Mouse (Mus musculus): Measurements from ENCODE around the gene Rbm8a. TPM values are rescaled to one million over a fixed set of nuclear protein-coding genes. Genes with fewer than 3 reads are reported as not detected.

Gene Rbm8a
- polyA plus RNA-seq, 1 experiment from 2014 or later, result 75.5 TPM

- no peaks in the 10 kb centered on the region for H3K27me3 ChIP-seq (ENCODE audit: control insufficient read depth, insufficient read depth, low read length)
- peak overlapping the region; percentile 81 for H3K4me2 ChIP-seq (replicated peaks; ENCODE audit: low read depth)
- H3K4me3 ChIP-seq (ENCODE audit: low read depth, low read length), result peak overlapping the region; percentile 51
- no peak overlapping the region for H3K27ac ChIP-seq (replicated peaks)
- peak overlapping the region; percentile 63; the same call in 1 of the 2 replicates for H3K9ac ChIP-seq (ENCODE audit: low read length)
- WGBS, result 6% methylated on average over 11 of the region's 12 CpGs
- no peak for DNase-seq (ENCODE audit: low spot score)
- no peaks in the 10 kb centered on the region for H3K9me3 ChIP-seq (ENCODE audit: control insufficient read depth, low read length)
- TF ChIP-seq CTCF (IDR thresholded peaks at IDR 0.05; ENCODE audit: low read depth) (no peak), EP300 (optimal IDR thresholded peaks at IDR 0.05) (no peak)
- no peaks in the 10 kb centered on the region for H3K36me3 ChIP-seq (ENCODE audit: control insufficient read depth, insufficient read depth, low read length)
- 0 out of 2 replicates have a peak, but pooled peaks cover 3% of the 10 kb centered on the region for H3K4me1 ChIP-seq (replicated peaks; ENCODE audit: control insufficient read depth, insufficient read depth)
- ATAC-seq (ENCODE audit: low FRiP score, low TSS enrichment), result no peak
These were observed 32.9 kb upstream of the Rbm8a start for GRCm38 (mm10) chr3:96596855-96597254.

GRCm38 (mm10) chr3:96597435-96597891 lies 32.3 kb upstream of the Rbm8a start:
- Histone ChIP-seq H3K9ac (ENCODE audit: low read length) (peak overlapping the region; percentile 63), H3K4me2 (replicated peaks; ENCODE audit: low read depth) (peak overlapping the region; percentile 81), H3K9me3 (ENCODE audit: control insufficient read depth, low read length) (no peaks in the 10 kb centered on the region), H3K4me1 (replicated peaks; ENCODE audit: control insufficient read depth, insufficient read depth) (0 out of 2 replicates have a peak, but pooled peaks cover 3% of the 10 kb centered on the region), H3K27ac (replicated peaks) (peak overlapping the region; percentile 67), H3K4me3 (ENCODE audit: low read depth, low read length) (peak overlapping the region; percentile 51), H3K36me3 (ENCODE audit: control insufficient read depth, insufficient read depth, low read length) (no peaks in the 10 kb centered on the region), H3K27me3 (ENCODE audit: control insufficient read depth, insufficient read depth, low read length) (no peaks in the 10 kb centered on the region)
- WGBS, result under 1% methylated on average over 40 of the region's 40 CpGs
- DNase-seq (ENCODE audit: low spot score) (peak; percentile 27), ATAC-seq (ENCODE audit: low FRiP score, low TSS enrichment) (no peak)
- TF ChIP-seq CTCF (IDR thresholded peaks at IDR 0.05; ENCODE audit: low read depth), result no peak
- TF ChIP-seq EP300 (optimal IDR thresholded peaks at IDR 0.05), result no peak

- peak overlapping the region; percentile 51 for H3K4me3 ChIP-seq (ENCODE audit: low read depth, low read length)
- H3K4me1 ChIP-seq (replicated peaks; ENCODE audit: control insufficient read depth, insufficient read depth), result 0 out of 2 replicates have a peak, but pooled peaks cover 3% of the 10 kb centered on the region
- peak overlapping the region; percentile 63 for H3K9ac ChIP-seq (ENCODE audit: low read length)
- H3K36me3 ChIP-seq (ENCODE audit: control insufficient read depth, insufficient read depth, low read length), result no peaks in the 10 kb centered on the region
- H3K9me3 ChIP-seq (ENCODE audit: control insufficient read depth, low read length), result no peaks in the 10 kb centered on the region
- 3% methylated on average over 54 of the region's 54 CpGs for WGBS
- TF ChIP-seq EP300 (optimal IDR thresholded peaks at IDR 0.05) (no peak), CTCF (IDR thresholded peaks at IDR 0.05; ENCODE audit: low read depth) (no peak)
- DNase-seq (ENCODE audit: low spot score) (peak; percentile 58), ATAC-seq (ENCODE audit: low FRiP score, low TSS enrichment) (no peak)
- H3K4me2 ChIP-seq (replicated peaks; ENCODE audit: low read depth), result peak overlapping the region; percentile 81
- H3K27ac ChIP-seq (replicated peaks), result peak overlapping the region; percentile 67
- H3K27me3 ChIP-seq (ENCODE audit: control insufficient read depth, insufficient read depth, low read length), result no peaks in the 10 kb centered on the region
These were observed 31.3 kb upstream of the Rbm8a start for GRCm38 (mm10) chr3:96598156-96599068.

- Histone ChIP-seq H3K27me3 (ENCODE audit: control insufficient read depth, insufficient read depth, low read length) (no peaks in the 10 kb centered on the region), H3K4me1 (replicated peaks; ENCODE audit: control insufficient read depth, insufficient read depth) (0 out of 2 replicates have a peak, but pooled peaks cover 3% of the 10 kb centered on the region), H3K4me3 (ENCODE audit: low read depth, low read length) (no peak overlapping the region), H3K9ac (ENCODE audit: low read length) (0 out of 2 replicates have a peak overlapping the region, but pooled peaks have one; percentile 63), H3K9me3 (ENCODE audit: control insufficient read depth, low read length) (no peaks in the 10 kb centered on the region), H3K27ac (replicated peaks) (no peak overlapping the region), H3K4me2 (replicated peaks; ENCODE audit: low read depth) (peak overlapping the region; percentile 81), H3K36me3 (ENCODE audit: control insufficient read depth, insufficient read depth, low read length) (no peaks in the 10 kb centered on the region)
- WGBS, result 63% methylated on average over 8 of the region's 8 CpGs
- DNase-seq (ENCODE audit: low spot score) (no peak), ATAC-seq (ENCODE audit: low FRiP score, low TSS enrichment) (no peak)
- TF ChIP-seq CTCF (IDR thresholded peaks at IDR 0.05; ENCODE audit: low read depth), result no peak
- TF ChIP-seq EP300 (optimal IDR thresholded peaks at IDR 0.05), result no peak
These were observed 30.7 kb upstream of the Rbm8a start for GRCm38 (mm10) chr3:96599069-96599393.

- H3K36me3 ChIP-seq (ENCODE audit: control insufficient read depth, insufficient read depth, low read length), result no peaks in the 10 kb centered on the region
- H3K4me2 ChIP-seq (replicated peaks; ENCODE audit: low read depth), result no peak overlapping the region
- ATAC-seq (ENCODE audit: low FRiP score, low TSS enrichment), result no peak
- TF ChIP-seq CTCF (IDR thresholded peaks at IDR 0.05; ENCODE audit: low read depth) (no peak), EP300 (optimal IDR thresholded peaks at IDR 0.05) (no peak)
- H3K27me3 ChIP-seq (ENCODE audit: control insufficient read depth, insufficient read depth, low read length), result no peaks in the 10 kb centered on the region
- 85% methylated on average over 3 of the region's 3 CpGs for WGBS
- H3K9ac ChIP-seq (ENCODE audit: low read length), result no peak overlapping the region
- 0 out of 2 replicates have a peak, but pooled peaks cover 3% of the 10 kb centered on the region for H3K4me1 ChIP-seq (replicated peaks; ENCODE audit: control insufficient read depth, insufficient read depth)
- no peak for DNase-seq (ENCODE audit: low spot score)
- H3K27ac ChIP-seq (replicated peaks), result no peak overlapping the region
- H3K4me3 ChIP-seq (ENCODE audit: low read depth, low read length), result no peak overlapping the region
- H3K9me3 ChIP-seq (ENCODE audit: control insufficient read depth, low read length), result no peaks in the 10 kb centered on the region
These were observed 30.3 kb upstream of the Rbm8a start for GRCm38 (mm10) chr3:96599411-96599810.
